Mouse (Mus musculus) ovary, postnatal 14 days (tissue): ENCODE measurements around the gene Zfp263.

Experiments used
- DNase-seq: peaks from one replicate; pipeline ENCODE4 v3.0.0; 2022; ENCODE audit warnings: low spot score

Zfp263 gene

GRCm38 (mm10) chr16:3743503-3744185 lies at the start of gene Zfp263:
Zfp263 (plus strand) TSS chr16:3744093.
- peak; percentile 74 for DNase-seq

GRCm38 (mm10) chr16:3699281-3699680 lies 44.6 kb upstream of the Zfp263 start:
- DNase-seq: no peak

GRCm38 (mm10) chr16:3700893-3701292 lies 43.0 kb upstream of the Zfp263 start:
- DNase-seq: no peak

- no peak for DNase-seq
Measured at GRCm38 (mm10) chr16:3706680-3707079, 37.2 kb upstream of the Zfp263 start.

GRCm38 (mm10) chr16:3714731-3715130 lies 29.2 kb upstream of the Zfp263 start:
- no peak for DNase-seq

- DNase-seq: no peak
Measured at GRCm38 (mm10) chr16:3717980-3718379, 25.9 kb upstream of the Zfp263 start, which contains the start of gene Mefv. Mefv (minus strand) TSS chr16:3718097.

GRCm38 (mm10) chr16:3723231-3723630 lies 20.7 kb upstream of the Zfp263 start:
- DNase-seq: no peak

- DNase-seq: no peak
Measured at GRCm38 (mm10) chr16:3727980-3728720, 15.7 kb upstream of the Zfp263 start.

GRCm38 (mm10) chr16:3732612-3733011 lies 11.3 kb upstream of the Zfp263 start:
- DNase-seq: no peak

- DNase-seq: no peak
Measured at GRCm38 (mm10) chr16:3733198-3733732, 10.6 kb upstream of the Zfp263 start.

- DNase-seq: no peak
Measured at GRCm38 (mm10) chr16:3742466-3742865, 1.4 kb upstream of the Zfp263 start.

GRCm38 (mm10) chr16:3744186-3744700 lies 350 bp downstream of the Zfp263 start:
- peak; percentile 31 for DNase-seq

- no peak for DNase-seq
Measured at GRCm38 (mm10) chr16:3745656-3746055, 1.8 kb downstream of the Zfp263 start.

- no peak for DNase-seq
Measured at GRCm38 (mm10) chr16:3748976-3749375, 5.1 kb downstream of the Zfp263 start.

- DNase-seq: no peak
Measured at GRCm38 (mm10) chr16:3771603-3772002, 27.7 kb downstream of the Zfp263 start.

- no peak for DNase-seq
Measured at GRCm38 (mm10) chr16:3776365-3776764, 32.5 kb downstream of the Zfp263 start.

- DNase-seq: no peak
Measured at GRCm38 (mm10) chr16:3777986-3778385, 34.1 kb downstream of the Zfp263 start.

- no peak for DNase-seq
Measured at GRCm38 (mm10) chr16:3781237-3781636, 37.3 kb downstream of the Zfp263 start.

GRCm38 (mm10) chr16:3788394-3788793 lies 44.5 kb downstream of the Zfp263 start:
- no peak for DNase-seq
